Mouse (Mus musculus) midbrain, embryonic 15.5 days (tissue): ENCODE measurements around the gene Atg13. TPM values are rescaled to one million over a fixed set of nuclear protein-coding genes. Genes with fewer than 3 reads are reported as not detected.

Experiments used
- ATAC-seq: fragments of 200-750 bp; cut with Nextera tagmentation; replicated peaks from 2 replicates; pipeline ENCODE4 v1.8.0; 2017; ENCODE audit warnings: moderate TSS enrichment
- H3K27ac ChIP-seq: fragments of 300-500 bp; sonication (generic); 2 replicates; pipeline ENCODE4 v1.5.1; 2015; ENCODE audit warnings: mild to moderate bottlenecking, inconsistent platforms
- H3K27me3 ChIP-seq: fragments of 300-500 bp; sonication (generic); replicated peaks from 2 replicates; pipeline ENCODE4 v1.6.1; 2015; ENCODE audit warnings: inconsistent platforms
- H3K36me3 ChIP-seq: fragments of 300-500 bp; sonication (generic); replicated peaks from 2 replicates; pipeline ENCODE4 v1.6.1; 2015; ENCODE audit warnings: inconsistent platforms
- H3K4me1 ChIP-seq: fragments of 300-500 bp; sonication (generic); 2 replicates; pipeline ENCODE4 v1.6.1; 2015; ENCODE audit warnings: inconsistent platforms
- H3K4me2 ChIP-seq: fragments of 300-500 bp; sonication (generic); 2 replicates; pipeline ENCODE4 v1.6.1; 2015; ENCODE audit warnings: inconsistent platforms, mild to moderate bottlenecking, moderate library complexity
- H3K4me3 ChIP-seq: fragments of 300-500 bp; sonication (generic); 2 replicates; pipeline ENCODE4 v1.5.1; 2015; ENCODE audit warnings: mild to moderate bottlenecking, inconsistent platforms
- H3K9ac ChIP-seq: fragments of 300-500 bp; sonication (generic); 2 replicates; pipeline ENCODE4 v1.6.1; 2015; ENCODE audit warnings: mild to moderate bottlenecking, inconsistent platforms
- H3K9me3 ChIP-seq: fragments of 300-500 bp; sonication (generic); 2 replicates; pipeline ENCODE4 v1.6.1; 2016; ENCODE audit warnings: inconsistent platforms
- WGBS: fragments of 180-500 bp; shearing (Covaris S2); methylation state at CpG from one replicate; pipeline ENCODE4 v1.1.7; 2015; ENCODE audit warnings: mixed read lengths; 5-methylcytosine and 5-hydroxymethylcytosine counted together
- polyA plus RNA-seq: library from polyadenylated mRNA; unstranded; fragments of >200 nt; fragmentation: Nextera tagmentation; extraction: Ambion mirVana; gene quantifications from 2 replicates; pipeline ENCODE4 v1.2.1, GENCODE M21; 2015

The Atg13 gene
- polyA plus RNA-seq, 1 experiment from 2014 or later: 41.1 TPM

- H3K27me3 ChIP-seq: no peaks in the 10 kb centered on the region
- no peak overlapping the region for H3K4me3 ChIP-seq
- ATAC-seq: no peak
- H3K9ac ChIP-seq: no peak overlapping the region
- H3K36me3 ChIP-seq: peaks cover 24% of the 10 kb centered on the region
- no peaks in the 10 kb centered on the region for H3K4me1 ChIP-seq
- no peak overlapping the region for H3K4me2 ChIP-seq
- H3K27ac ChIP-seq: no peak overlapping the region
- H3K9me3 ChIP-seq: no peaks in the 10 kb centered on the region
Measured at GRCm38 (mm10) chr2:91676961-91677360, 33.4 kb downstream of the Atg13 start.

- no peak for ATAC-seq
- no peak overlapping the region for H3K4me2 ChIP-seq
- H3K9me3 ChIP-seq: no peaks in the 10 kb centered on the region
- H3K27ac ChIP-seq: no peak overlapping the region
- H3K4me1 ChIP-seq: no peaks in the 10 kb centered on the region
- peaks cover 24% of the 10 kb centered on the region for H3K36me3 ChIP-seq
- no peak overlapping the region for H3K9ac ChIP-seq
- H3K27me3 ChIP-seq: no peaks in the 10 kb centered on the region
- WGBS: 78% methylated on average over 2 of the region's 2 CpGs
- no peak overlapping the region for H3K4me3 ChIP-seq
Measured at GRCm38 (mm10) chr2:91676420-91676819, 34.0 kb downstream of the Atg13 start.

GRCm38 (mm10) chr2:91674895-91675294, 35.5 kb downstream of the Atg13 start:
- no peak overlapping the region for H3K4me3 ChIP-seq
- H3K4me1 ChIP-seq: no peaks in the 10 kb centered on the region
- no peaks in the 10 kb centered on the region for H3K27me3 ChIP-seq
- no peak overlapping the region for H3K4me2 ChIP-seq
- no peak for ATAC-seq
- H3K36me3 ChIP-seq: peaks cover 29% of the 10 kb centered on the region
- H3K9ac ChIP-seq: no peak overlapping the region
- WGBS: 89% methylated on average over 5 of the region's 5 CpGs
- H3K27ac ChIP-seq: no peak overlapping the region
- H3K9me3 ChIP-seq: no peaks in the 10 kb centered on the region

- Histone ChIP-seq H3K9ac (no peak overlapping the region), H3K27me3 (no peaks in the 10 kb centered on the region), H3K4me3 (no peak overlapping the region), H3K4me1 (no peaks in the 10 kb centered on the region), H3K27ac (no peak overlapping the region), H3K9me3 (no peaks in the 10 kb centered on the region), H3K36me3 (peaks cover 36% of the 10 kb centered on the region), H3K4me2 (no peak overlapping the region)
- WGBS: 90% methylated on average over 2 of the region's 2 CpGs
- ATAC-seq: no peak
Measured at GRCm38 (mm10) chr2:91673587-91673986, 36.8 kb downstream of the Atg13 start.

- 94% methylated on average over 6 of the region's 6 CpGs for WGBS
- Histone ChIP-seq H3K4me1 (no peaks in the 10 kb centered on the region), H3K36me3 (peaks cover 39% of the 10 kb centered on the region)
Measured at GRCm38 (mm10) chr2:91670038-91670437, 40.3 kb downstream of the Atg13 start.

GRCm38 (mm10) chr2:91669326-91669725, 41.0 kb downstream of the Atg13 start:
- Histone ChIP-seq H3K27me3 (no peaks in the 10 kb centered on the region), H3K36me3 (peaks cover 46% of the 10 kb centered on the region), H3K4me1 (no peaks in the 10 kb centered on the region), H3K9ac (no peak overlapping the region), H3K4me3 (no peak overlapping the region), H3K9me3 (no peaks in the 10 kb centered on the region), H3K27ac (no peak overlapping the region), H3K4me2 (no peak overlapping the region)
- 93% methylated on average over 8 of the region's 8 CpGs for WGBS
- ATAC-seq: no peak

More at GRCm38 (mm10) chr2:91670038-91670437, 40.3 kb downstream of the Atg13 start:
- H3K27ac ChIP-seq: no peak overlapping the region
- no peak for ATAC-seq
- H3K9me3 ChIP-seq: no peaks in the 10 kb centered on the region
- no peak overlapping the region for H3K4me2 ChIP-seq
- no peak overlapping the region for H3K4me3 ChIP-seq
- no peaks in the 10 kb centered on the region for H3K27me3 ChIP-seq
- H3K9ac ChIP-seq: no peak overlapping the region

- WGBS: 73% methylated on average over 2 of the region's 2 CpGs
- Histone ChIP-seq H3K4me1 (no peaks in the 10 kb centered on the region), H3K36me3 (peaks cover 55% of the 10 kb centered on the region), H3K9me3 (no peaks in the 10 kb centered on the region), H3K4me2 (no peak overlapping the region), H3K4me3 (no peak overlapping the region), H3K27ac (no peak overlapping the region), H3K9ac (no peak overlapping the region), H3K27me3 (no peaks in the 10 kb centered on the region)
- ATAC-seq: no peak
Measured at GRCm38 (mm10) chr2:91667747-91668146, 42.6 kb downstream of the Atg13 start.

- Histone ChIP-seq H3K9ac (no peak overlapping the region), H3K9me3 (no peaks in the 10 kb centered on the region), H3K27me3 (no peaks in the 10 kb centered on the region), H3K4me1 (no peaks in the 10 kb centered on the region), H3K36me3 (peaks cover 63% of the 10 kb centered on the region), H3K4me2 (no peak overlapping the region), H3K4me3 (no peak overlapping the region), H3K27ac (no peak overlapping the region)
- 97% methylated on average over 6 of the region's 6 CpGs for WGBS
- ATAC-seq: no peak
Measured at GRCm38 (mm10) chr2:91666386-91666910, 43.9 kb downstream of the Atg13 start.

GRCm38 (mm10) chr2:91664780-91665179, 45.6 kb downstream of the Atg13 start:
- H3K27ac ChIP-seq: no peak overlapping the region
- no peak for ATAC-seq
- H3K9me3 ChIP-seq: no peaks in the 10 kb centered on the region
- H3K36me3 ChIP-seq: peaks cover 58% of the 10 kb centered on the region
- H3K4me3 ChIP-seq: no peak overlapping the region
- no peaks in the 10 kb centered on the region for H3K4me1 ChIP-seq
- H3K9ac ChIP-seq: no peak overlapping the region
- H3K4me2 ChIP-seq: no peak overlapping the region
- H3K27me3 ChIP-seq: no peaks in the 10 kb centered on the region

GRCm38 (mm10) chr2:91660981-91661380, 49.4 kb downstream of the Atg13 start:
- peaks cover 61% of the 10 kb centered on the region for H3K36me3 ChIP-seq

GRCm38 (mm10) chr2:91659657-91660056, 50.7 kb downstream of the Atg13 start:
- no peak overlapping the region for H3K9ac ChIP-seq

More at GRCm38 (mm10) chr2:91660981-91661380, 49.4 kb downstream of the Atg13 start:
- H3K9me3 ChIP-seq: no peaks in the 10 kb centered on the region
- no peak overlapping the region for H3K4me3 ChIP-seq
- no peak overlapping the region for H3K9ac ChIP-seq
- H3K27me3 ChIP-seq: no peaks in the 10 kb centered on the region
- H3K4me1 ChIP-seq: no peaks in the 10 kb centered on the region
- WGBS: 94% methylated on average over 6 of the region's 6 CpGs
- H3K27ac ChIP-seq: no peak overlapping the region
- no peak for ATAC-seq
- H3K4me2 ChIP-seq: no peak overlapping the region

GRCm38 (mm10) chr2:91656774-91657173, 53.6 kb downstream of the Atg13 start:
- no peak for ATAC-seq
- H3K27me3 ChIP-seq: no peaks in the 10 kb centered on the region
- 73% methylated on average over 8 of the region's 8 CpGs for WGBS
- no peak overlapping the region for H3K27ac ChIP-seq
- no peak overlapping the region for H3K4me3 ChIP-seq
- peaks cover 38% of the 10 kb centered on the region; the same call in 1 of the 2 replicates for H3K36me3 ChIP-seq
- no peaks in the 10 kb centered on the region for H3K9me3 ChIP-seq
- H3K4me2 ChIP-seq: no peak overlapping the region
- peaks cover 11% of the 10 kb centered on the region for H3K4me1 ChIP-seq
- no peak overlapping the region for H3K9ac ChIP-seq

More at GRCm38 (mm10) chr2:91659657-91660056, 50.7 kb downstream of the Atg13 start:
- no peak for ATAC-seq
- H3K27me3 ChIP-seq: no peaks in the 10 kb centered on the region
- no peaks in the 10 kb centered on the region for H3K4me1 ChIP-seq
- no peak overlapping the region for H3K4me2 ChIP-seq
- WGBS: 97% methylated on average over 8 of the region's 8 CpGs
- H3K9me3 ChIP-seq: no peaks in the 10 kb centered on the region
- peaks cover 61% of the 10 kb centered on the region for H3K36me3 ChIP-seq
- no peak overlapping the region for H3K27ac ChIP-seq
- no peak overlapping the region for H3K4me3 ChIP-seq

- no peak overlapping the region for H3K4me2 ChIP-seq
- H3K9me3 ChIP-seq: no peaks in the 10 kb centered on the region
- WGBS: 83% methylated on average over 6 of the region's 6 CpGs
- no peak for ATAC-seq
- no peak overlapping the region for H3K27ac ChIP-seq
- no peak overlapping the region for H3K4me3 ChIP-seq
- H3K27me3 ChIP-seq: no peaks in the 10 kb centered on the region
- H3K4me1 ChIP-seq: peaks cover 21% of the 10 kb centered on the region
- H3K36me3 ChIP-seq: peaks cover 38% of the 10 kb centered on the region; the same call in 1 of the 2 replicates
- no peak overlapping the region for H3K9ac ChIP-seq
Measured at GRCm38 (mm10) chr2:91655827-91656226, 54.5 kb downstream of the Atg13 start.
